11 mouse cellular contexts compared by ENCODE assay signal in the genomic region with DNA sequence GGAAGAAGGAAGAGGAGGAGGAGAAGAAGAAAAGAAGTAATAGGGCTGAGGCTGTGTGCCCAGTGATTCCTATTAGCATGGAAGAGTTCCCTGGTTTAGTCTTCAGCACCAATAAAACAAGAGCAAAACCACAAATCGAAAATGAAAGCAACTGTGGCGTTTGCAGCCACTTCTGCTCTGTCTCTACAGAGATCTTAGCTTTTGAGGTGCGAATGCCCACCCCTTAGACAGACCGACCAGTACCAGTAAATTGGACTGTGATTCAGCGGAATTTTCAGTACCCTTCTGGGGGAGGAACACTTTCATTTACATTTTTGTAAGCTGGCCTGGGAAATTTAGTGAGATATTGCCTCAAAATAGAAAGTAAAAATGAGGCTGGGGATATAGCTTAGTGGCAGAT. TPM values are rescaled to one million over a fixed set of nuclear protein-coding genes. Genes with fewer than 3 reads are reported as not detected.
DNase-seq lines count a peak whose midpoint lies in the region; ATAC-seq and TF ChIP-seq lines count a peak whose summit lies in the region.
"Had no signal": no experiment of that assay in that cellular context is flagged by ENCODE, and none has a peak within 500 bp of the region (broad histone marks: within the 10 kb centered on the region; RNA-seq: fewer than 3 reads in every experiment).

No protein-coding gene starts in this region.

- H3K36me3 ChIP-seq in spleen, adult 2 months (ENCODE audit: control insufficient read depth, insufficient read depth, low read length), result 0 out of 2 replicates have a peak, but pooled peaks cover 1% of the 10 kb centered on the region
- H3K36me3 ChIP-seq in liver, embryonic 14.5 days (replicated peaks; ENCODE audit: control insufficient read depth, insufficient read depth, low read depth), result no peaks in the 10 kb centered on the region
- H3K36me3 ChIP-seq in midbrain, embryonic 13.5 days, result peaks cover 23% of the 10 kb centered on the region

- peak overlapping the region; percentile 44 for H3K4me3 ChIP-seq in spleen, adult 2 months (ENCODE audit: extremely low read depth, insufficient read depth, insufficient read length)
- peak overlapping the region in 1 of 2 experiments; percentile 13; a peak in 1 of 4 replicates for H3K4me3 ChIP-seq in liver, embryonic 14.5 days (ENCODE audit: insufficient read depth in 1 of 2, low read depth in 2 of 2, low read length in 2 of 2)
- H3K4me3 ChIP-seq in midbrain, embryonic 13.5 days (replicated peaks), result no peak overlapping the region
- H3K4me3 ChIP-seq: hindbrain, embryonic 15.5 days; kidney, embryonic 15.5 days had no signal

- no peak for TF ChIP-seq CTCF in spleen, adult 2 months (IDR thresholded peaks at IDR 0.05; ENCODE audit: extremely low read depth, insufficient read depth, insufficient read length, insufficient replicate concordance)
- TF ChIP-seq CTCF in liver, embryonic 14.5 days (IDR thresholded peaks at IDR 0.05; ENCODE audit: low read depth), result no peak

- TF ChIP-seq POLR2A in spleen, adult 2 months (IDR thresholded peaks at IDR 0.05; ENCODE audit: low read depth, low read length), result no peak

- H3K4me1 ChIP-seq in spleen, adult 2 months (ENCODE audit: control insufficient read depth, insufficient read depth, insufficient read length), result no peaks in the 10 kb centered on the region; the same call in 1 of the 2 replicates
- no peaks in the 10 kb centered on the region; a peak in 1 of 4 replicates for H3K4me1 ChIP-seq in liver, embryonic 14.5 days (replicated peaks; ENCODE audit: control insufficient read depth in 2 of 2, insufficient read depth in 2 of 2, low read length in 1 of 2)
- H3K4me1 ChIP-seq in midbrain, embryonic 13.5 days (replicated peaks), result no peaks in the 10 kb centered on the region
- H3K4me1 ChIP-seq: hindbrain, embryonic 15.5 days had no signal

- DNase-seq in spleen, adult 2 months (ENCODE audit: low read depth in 1 of 2, low spot score in 2 of 2), result peak; percentile 24 to 45
- DNase-seq in spleen, adult 12 weeks (ENCODE audit: low spot score), result no peak
- DNase-seq in NIH3T3 (ENCODE audit: low read depth), result peak; percentile 57
- no peak for DNase-seq in liver, embryonic 14.5 days (ENCODE audit: low read depth in 3 of 3, low spot score in 3 of 3)
- DNase-seq in layer of hippocampus, adult 8-10 months (ENCODE audit: low spot score in 2 of 2), result no peak
- no peak for DNase-seq in kidney, adult 9 months
- DNase-seq: lung, postnatal 4 days had no signal

- 5% methylated on average over 5 of the region's 5 CpGs for WGBS in spleen, adult 2 months
- 54% methylated on average over 5 of the region's 5 CpGs for WGBS in liver, embryonic 14.5 days (ENCODE audit: insufficient replicate concordance)
- WGBS in midbrain, embryonic 13.5 days, result 94% methylated on average over 5 of the region's 5 CpGs

- no peak overlapping the region for H3K9ac ChIP-seq in liver, embryonic 14.5 days (replicated peaks)
- no peak overlapping the region for H3K9ac ChIP-seq in midbrain, embryonic 13.5 days (replicated peaks)
- H3K9ac ChIP-seq: hindbrain, embryonic 15.5 days; kidney, embryonic 15.5 days had no signal

- no peaks in the 10 kb centered on the region for H3K9me3 ChIP-seq in liver, embryonic 14.5 days (ENCODE audit: control insufficient read depth, low read length)
- H3K9me3 ChIP-seq in midbrain, embryonic 13.5 days, result no peaks in the 10 kb centered on the region
- H3K9me3 ChIP-seq: hindbrain, embryonic 15.5 days; kidney, embryonic 15.5 days had no signal

- peak overlapping the region; percentile 43; the same call in 1 of the 2 replicates for H3K27ac ChIP-seq in spleen, adult 2 months (ENCODE audit: insufficient read depth, low read length)
- no peak overlapping the region for H3K27ac ChIP-seq in liver, embryonic 14.5 days
- no peak overlapping the region for H3K27ac ChIP-seq in midbrain, embryonic 13.5 days
- H3K27ac ChIP-seq: hindbrain, embryonic 15.5 days; kidney, embryonic 15.5 days had no signal

- H3K4me2 ChIP-seq in liver, embryonic 14.5 days (ENCODE audit: low read depth), result peak overlapping the region; percentile 41
- H3K4me2 ChIP-seq in midbrain, embryonic 13.5 days (replicated peaks), result no peak overlapping the region
- H3K4me2 ChIP-seq: hindbrain, embryonic 15.5 days; kidney, embryonic 15.5 days had no signal

- ATAC-seq in liver, embryonic 14.5 days (ENCODE audit: insufficient read depth), result no peak
- ATAC-seq in neutrophil, adult 5-6 weeks (ENCODE audit: extremely low read depth, insufficient number of reproducible peaks, low FRiP score, poor library complexity, severe bottlenecking), result peak; percentile 67; the same call in 1 of the 2 replicates
- ATAC-seq in midbrain, embryonic 13.5 days, result no peak

- TF ChIP-seq EP300 in liver, embryonic 14.5 days (IDR thresholded peaks at IDR 0.05; ENCODE audit: low read depth), result no peak

- H3K27me3 ChIP-seq in spleen, adult 2 months (ENCODE audit: control insufficient read depth, insufficient read depth, low read length), result no peaks in the 10 kb centered on the region
- H3K27me3 ChIP-seq in liver, embryonic 14.5 days (ENCODE audit: control insufficient read depth, insufficient read depth, low read length), result no peaks in the 10 kb centered on the region
- H3K27me3 ChIP-seq in midbrain, embryonic 13.5 days, result no peaks in the 10 kb centered on the region
- H3K27me3 ChIP-seq: hindbrain, embryonic 15.5 days; kidney, embryonic 15.5 days had no signal

RNA-seq across cellular contexts. Expression of a gene that starts 12.7 kb away (rescaled TPM):
- 2.1 and 3.5 TPM in 2 replicates for polyA plus RNA-seq in spleen, adult 2 months (2012; rRNA removed)
- 1.8 and 2.1 TPM in 2 replicates for polyA plus RNA-seq in liver, embryonic 14.5 days (2012; rRNA removed)
- 0.41 and 1.1 TPM in 2 replicates for polyA plus RNA-seq in liver, embryonic 14.5 days (2014; fragmentation: Nextera tagmentation; extraction: Ambion mirVana)
- 2.3 and 3.3 TPM in 2 replicates for total RNA-seq in neutrophil, adult 5-6 weeks (2017)
- polyA plus RNA-seq in midbrain, embryonic 13.5 days (2015; fragmentation: Nextera tagmentation; extraction: Ambion mirVana), result 17.2 and 19.7 TPM in 2 replicates
- 1 to 10 TPM; 2.5 to 4.5 (median 2.9) TPM for total RNA-seq in layer of hippocampus, adult 8-10 months (2022)

RNA-seq across cellular contexts. Expression of a gene that starts 29.7 kb away (rescaled TPM):
- 8.2 and 9.2 TPM in 2 replicates for polyA plus RNA-seq in spleen, adult 2 months (2012; rRNA removed)
- polyA plus RNA-seq in liver, embryonic 14.5 days (2012; rRNA removed), result 22.3 and 24.5 TPM in 2 replicates
- 33.2 and 33.8 TPM in 2 replicates for polyA plus RNA-seq in liver, embryonic 14.5 days (2014; fragmentation: Nextera tagmentation; extraction: Ambion mirVana)
- total RNA-seq in neutrophil, adult 5-6 weeks (2017), result 52.5 and 55.0 TPM in 2 replicates
- polyA plus RNA-seq in midbrain, embryonic 13.5 days (2015; fragmentation: Nextera tagmentation; extraction: Ambion mirVana), result 28.0 and 32.2 TPM in 2 replicates
- 10 to 100 TPM; 30.7 to 32.4 (median 31.6) TPM for total RNA-seq in layer of hippocampus, adult 8-10 months (2022)

RNA-seq across cellular contexts. Expression of a gene that starts 30.1 kb away (rescaled TPM):
- polyA plus RNA-seq in spleen, adult 2 months (2012; rRNA removed), result 16.3 and 16.6 TPM in 2 replicates
- 45.8 and 60.8 TPM in 2 replicates for polyA plus RNA-seq in liver, embryonic 14.5 days (2012; rRNA removed)
- 241 and 248 TPM in 2 replicates for polyA plus RNA-seq in liver, embryonic 14.5 days (2014; fragmentation: Nextera tagmentation; extraction: Ambion mirVana)
- total RNA-seq in neutrophil, adult 5-6 weeks (2017), result 61.8 and 63.2 TPM in 2 replicates
- 419 and 460 TPM in 2 replicates for polyA plus RNA-seq in midbrain, embryonic 13.5 days (2015; fragmentation: Nextera tagmentation; extraction: Ambion mirVana)
- total RNA-seq in layer of hippocampus, adult 8-10 months (2022), result 100 to 1,000 TPM; 114 to 129 (median 116) TPM

Comparison
In these comparisons a context has a peak if more than half of its experiments do, and no peak if none do; other contexts are left out.
1. DNase-seq: peak in spleen, adult 2 months (2 of 2) and NIH3T3 (single experiment); none in spleen, adult 12 weeks (single experiment), liver, embryonic 14.5 days (0 of 3), layer of hippocampus, adult 8-10 months (0 of 2) and kidney, adult 9 months (single experiment).